Mouse (Mus musculus) midbrain, embryonic 11.5 days (tissue): ENCODE results near the gene Polr2j. TPM values are rescaled to one million over a fixed set of nuclear protein-coding genes. Genes with fewer than 3 reads are reported as not detected.
A peak's percentile ranks its signal among the peaks of the same experiment; 100 is the strongest.

Experiments
- ATAC-seq: fragments of 200-750 bp; cut with Nextera tagmentation; 2 replicates; pipeline ENCODE4 v1.8.0; 2017; ENCODE audit warnings: moderate TSS enrichment, moderate library complexity; ENCODE audit not compliant: low FRiP score
- DNase-seq: peaks from one replicate; pipeline ENCODE4 v3.0.0; 2015; ENCODE audit warnings: low spot score; ENCODE audit errors: missing footprints
- H3K27ac ChIP-seq: fragments of 300-500 bp; sonication (generic); 2 replicates; pipeline ENCODE4 v1.5.1; 2014; ENCODE audit warnings: low read depth, low read length
- H3K27me3 ChIP-seq: fragments of 300-500 bp; sonication (generic); 2 replicates; pipeline ENCODE4 v1.6.1; 2014; ENCODE audit warnings: mild to moderate bottlenecking, low read length, moderate library complexity, mixed read lengths; ENCODE audit not compliant: control insufficient read depth, insufficient read depth
- H3K36me3 ChIP-seq: fragments of 300-500 bp; sonication (generic); 2 replicates; pipeline ENCODE4 v1.6.1; 2014; ENCODE audit warnings: mild to moderate bottlenecking, low read length, moderate library complexity, mixed read lengths; ENCODE audit not compliant: control insufficient read depth, insufficient read depth
- H3K4me1 ChIP-seq: fragments of 300-500 bp; sonication (generic); 2 replicates; pipeline ENCODE4 v1.6.1; 2014; ENCODE audit warnings: low read length; ENCODE audit not compliant: control insufficient read depth, insufficient read depth
- H3K4me2 ChIP-seq: fragments of 300-500 bp; sonication (generic); 2 replicates; pipeline ENCODE4 v1.6.1; 2014; ENCODE audit warnings: mild to moderate bottlenecking, moderate library complexity
- H3K4me3 ChIP-seq: fragments of 300-500 bp; sonication (generic); 2 replicates; pipeline ENCODE4 v1.5.1; 2014; ENCODE audit warnings: low read depth, low read length
- H3K9ac ChIP-seq: fragments of 300-500 bp; sonication (generic); 2 replicates; pipeline ENCODE4 v1.6.1; 2014; ENCODE audit warnings: low read length
- H3K9me3 ChIP-seq: fragments of 300-500 bp; sonication (generic); 2 replicates; pipeline ENCODE4 v1.6.1; 2016; ENCODE audit warnings: low read length; ENCODE audit not compliant: control insufficient read depth
- WGBS: fragments of 180-500 bp; shearing (Covaris S2); extraction: QIAGEN DNeasy Blood & Tissue Kit; methylation state at CpG from one replicate; pipeline ENCODE4 v1.1.7; 2014; 5-methylcytosine and 5-hydroxymethylcytosine counted together
- polyA plus RNA-seq: library from polyadenylated mRNA; unstranded; fragments of >200 nt; fragmentation: Nextera tagmentation; extraction: Ambion mirVana; gene quantifications from 2 replicates; pipeline ENCODE4 v1.2.1, GENCODE M21; 2014

The Polr2j gene
- polyA plus RNA-seq, result 257 and 265 TPM in 2 replicates

GRCm38 (mm10) chr5:136115891-136116783 lies at the start of gene Polr2j:
TSS of gene Polr2j (plus strand) at chr5:136116631.
- Histone ChIP-seq H3K9ac (peak within 1 kb of the TSS; percentile 83), H3K27me3 (no peaks in the 10 kb centered on the region), H3K9me3 (no peaks in the 10 kb centered on the region), H3K4me3 (peak within 1 kb of the TSS; percentile 91), H3K4me2 (peak within 1 kb of the TSS; percentile 92), H3K4me1 (peaks cover 15% of the 10 kb centered on the region), H3K36me3 (peaks cover 9% of the 10 kb centered on the region), H3K27ac (no peak within 1 kb of the TSS)
- DNase-seq (peak; percentile 100), ATAC-seq (peak; percentile 95)
- WGBS, result 4% methylated on average over 42 of the region's 42 CpGs

- Histone ChIP-seq H3K27ac (no peak overlapping the region), H3K4me1 (no peaks in the 10 kb centered on the region), H3K4me3 (no peak overlapping the region), H3K36me3 (no peaks in the 10 kb centered on the region), H3K9me3 (no peaks in the 10 kb centered on the region), H3K4me2 (no peak overlapping the region), H3K27me3 (no peaks in the 10 kb centered on the region), H3K9ac (no peak overlapping the region)
- WGBS, result 73% methylated on average over 2 of the region's 2 CpGs
- DNase-seq (no peak), ATAC-seq (no peak)
Observed at GRCm38 (mm10) chr5:136069411-136069810, 47.0 kb upstream of the Polr2j start.

- H3K27ac ChIP-seq, result no peak overlapping the region
- H3K9ac ChIP-seq, result no peak overlapping the region
- H3K36me3 ChIP-seq, result no peaks in the 10 kb centered on the region
- DNase-seq, result no peak
- ATAC-seq, result no peak
- WGBS, result 81% methylated on average over 6 of the region's 6 CpGs
- no peak overlapping the region for H3K4me2 ChIP-seq
- no peaks in the 10 kb centered on the region for H3K27me3 ChIP-seq
- no peaks in the 10 kb centered on the region for H3K9me3 ChIP-seq
- no peaks in the 10 kb centered on the region for H3K4me1 ChIP-seq
- H3K4me3 ChIP-seq, result no peak overlapping the region
Observed at GRCm38 (mm10) chr5:136073051-136073450, 43.4 kb upstream of the Polr2j start.

- Histone ChIP-seq H3K9me3 (no peaks in the 10 kb centered on the region), H3K4me1 (no peaks in the 10 kb centered on the region), H3K27ac (no peak overlapping the region), H3K36me3 (no peaks in the 10 kb centered on the region), H3K9ac (no peak overlapping the region), H3K4me3 (no peak overlapping the region), H3K4me2 (no peak overlapping the region), H3K27me3 (no peaks in the 10 kb centered on the region)
- DNase-seq (no peak), ATAC-seq (no peak)
- 71% methylated on average over 11 of the region's 11 CpGs for WGBS
Observed at GRCm38 (mm10) chr5:136073526-136073925, 42.9 kb upstream of the Polr2j start.

GRCm38 (mm10) chr5:136075076-136075475 lies 41.4 kb upstream of the Polr2j start:
- Histone ChIP-seq H3K9me3 (no peaks in the 10 kb centered on the region), H3K4me1 (no peaks in the 10 kb centered on the region), H3K27me3 (no peaks in the 10 kb centered on the region), H3K27ac (no peak overlapping the region), H3K36me3 (no peaks in the 10 kb centered on the region), H3K9ac (no peak overlapping the region), H3K4me3 (no peak overlapping the region), H3K4me2 (no peak overlapping the region)
- ATAC-seq (no peak), DNase-seq (no peak)
- WGBS, result 91% methylated on average over 5 of the region's 5 CpGs

- H3K9me3 ChIP-seq, result no peaks in the 10 kb centered on the region
- DNase-seq, result no peak
- no peaks in the 10 kb centered on the region for H3K36me3 ChIP-seq
- ATAC-seq, result no peak
- H3K27me3 ChIP-seq, result no peaks in the 10 kb centered on the region
- WGBS, result 64% methylated on average over 7 of the region's 7 CpGs
- H3K4me1 ChIP-seq, result no peaks in the 10 kb centered on the region
- no peak overlapping the region for H3K4me2 ChIP-seq
- H3K27ac ChIP-seq, result no peak overlapping the region
- H3K4me3 ChIP-seq, result no peak overlapping the region
- no peak overlapping the region; the same call in 1 of the 2 replicates for H3K9ac ChIP-seq
Observed at GRCm38 (mm10) chr5:136076284-136076683, 40.1 kb upstream of the Polr2j start.

GRCm38 (mm10) chr5:136077001-136077550 lies 39.4 kb upstream of the Polr2j start:
- no peak overlapping the region for H3K4me3 ChIP-seq
- H3K36me3 ChIP-seq, result no peaks in the 10 kb centered on the region
- ATAC-seq (no peak), DNase-seq (no peak)
- no peak overlapping the region for H3K27ac ChIP-seq
- 88% methylated on average over 9 of the region's 9 CpGs for WGBS
- H3K27me3 ChIP-seq, result no peaks in the 10 kb centered on the region
- no peaks in the 10 kb centered on the region for H3K9me3 ChIP-seq
- no peak overlapping the region for H3K9ac ChIP-seq
- H3K4me1 ChIP-seq, result no peaks in the 10 kb centered on the region
- no peak overlapping the region for H3K4me2 ChIP-seq

GRCm38 (mm10) chr5:136078136-136078535 lies 38.3 kb upstream of the Polr2j start:
- ATAC-seq, result no peak
- H3K4me2 ChIP-seq, result no peak overlapping the region
- no peak overlapping the region for H3K27ac ChIP-seq
- no peak overlapping the region for H3K4me3 ChIP-seq
- 95% methylated on average over 5 of the region's 5 CpGs for WGBS
- H3K4me1 ChIP-seq, result no peaks in the 10 kb centered on the region
- H3K36me3 ChIP-seq, result no peaks in the 10 kb centered on the region
- no peak for DNase-seq
- no peaks in the 10 kb centered on the region for H3K27me3 ChIP-seq
- no peak overlapping the region for H3K9ac ChIP-seq
- H3K9me3 ChIP-seq, result no peaks in the 10 kb centered on the region

GRCm38 (mm10) chr5:136082345-136082744 lies 34.1 kb upstream of the Polr2j start:
- Histone ChIP-seq H3K9ac (no peak overlapping the region), H3K4me2 (no peak overlapping the region), H3K36me3 (no peaks in the 10 kb centered on the region), H3K4me3 (no peak overlapping the region), H3K27ac (no peak overlapping the region), H3K4me1 (peaks cover 16% of the 10 kb centered on the region), H3K27me3 (peaks cover 11% of the 10 kb centered on the region), H3K9me3 (no peaks in the 10 kb centered on the region)
- WGBS, result 80% methylated on average over 4 of the region's 4 CpGs
- no peak for DNase-seq
- no peak for ATAC-seq
